Mouse (Mus musculus) liver, embryonic 11.5 days (tissue): ENCODE results near the gene Gypa. TPM values are rescaled to one million over a fixed set of nuclear protein-coding genes. Genes with fewer than 3 reads are reported as not detected.
A peak's percentile ranks its signal among the peaks of the same experiment; 100 is the strongest.

ENCODE experiments used
- ATAC-seq: fragments of 200-750 bp; cut with Nextera tagmentation; replicated peaks from 2 replicates; pipeline ENCODE4 v1.8.0; 2017; ENCODE audit warnings: moderate number of reproducible peaks, mild to moderate bottlenecking, moderate TSS enrichment, moderate library complexity; ENCODE audit not compliant: low FRiP score
- DNase-seq: peaks from one replicate; pipeline ENCODE4 v3.0.0-alpha.2; 2017; ENCODE audit warnings: low spot score
- H3K27ac ChIP-seq: fragments of 300-500 bp; sonication (generic); 2 replicates; pipeline ENCODE4 v1.5.1; 2014; ENCODE audit warnings: mild to moderate bottlenecking, low read depth, low read length, control low read depth
- H3K27me3 ChIP-seq: fragments of 300-500 bp; sonication (generic); replicated peaks from 2 replicates; pipeline ENCODE4 v1.6.1; 2014; ENCODE audit warnings: low read length, mixed read lengths; ENCODE audit not compliant: control insufficient read depth, insufficient read depth
- H3K36me3 ChIP-seq: fragments of 300-500 bp; sonication (generic); 2 replicates; pipeline ENCODE4 v1.6.1; 2014; ENCODE audit warnings: mild to moderate bottlenecking, low read length, moderate library complexity, mixed read lengths; ENCODE audit not compliant: control insufficient read depth, insufficient read depth
- H3K4me1 ChIP-seq: fragments of 300-500 bp; sonication (generic); replicated peaks from 2 replicates; pipeline ENCODE4 v1.6.1; 2014; ENCODE audit warnings: low read length, mixed read lengths; ENCODE audit not compliant: control insufficient read depth, insufficient read depth
- H3K4me2 ChIP-seq: fragments of 300-500 bp; sonication (generic); 2 replicates; pipeline ENCODE4 v1.6.1; 2014; ENCODE audit warnings: mild to moderate bottlenecking, control low read depth, moderate library complexity
- H3K4me3 ChIP-seq: fragments of 300-500 bp; sonication (generic); 2 replicates; pipeline ENCODE4 v1.5.1; 2014; ENCODE audit warnings: low read depth, low read length, control low read depth
- H3K9ac ChIP-seq: fragments of 300-500 bp; sonication (generic); 2 replicates; pipeline ENCODE4 v1.6.1; 2014; ENCODE audit warnings: low read depth, low read length, control low read depth
- H3K9me3 ChIP-seq: fragments of 300-500 bp; sonication (generic); 2 replicates; pipeline ENCODE4 v1.6.1; 2016; ENCODE audit warnings: low read length, inconsistent platforms, mixed read lengths; ENCODE audit not compliant: control insufficient read depth
- WGBS: fragments of 180-500 bp; shearing (Covaris S2); extraction: QIAGEN DNeasy Blood & Tissue Kit; methylation state at CpG from one replicate; pipeline ENCODE4 v1.1.7; 2014; 5-methylcytosine and 5-hydroxymethylcytosine counted together
- polyA plus RNA-seq: library from polyadenylated mRNA; unstranded; fragments of >200 nt; fragmentation: Nextera tagmentation; extraction: Ambion mirVana; gene quantifications from 2 replicates; pipeline ENCODE4 v1.2.1, GENCODE M21; 2014

The Gypa gene
- 197 and 222 TPM in 2 replicates for polyA plus RNA-seq

- 0 out of 2 replicates have a peak, but pooled peaks cover 2% of the 10 kb centered on the region for H3K4me1 ChIP-seq
- DNase-seq (peak; percentile 70), ATAC-seq (peak; percentile 94)
- H3K9me3 ChIP-seq, result no peaks in the 10 kb centered on the region
- peak within 1 kb of the TSS; percentile 74 for H3K4me2 ChIP-seq
- no peaks in the 10 kb centered on the region; the same call in 1 of the 2 replicates for H3K36me3 ChIP-seq
- H3K27ac ChIP-seq, result peak within 1 kb of the TSS; percentile 77
- no peaks in the 10 kb centered on the region for H3K27me3 ChIP-seq
- peak within 1 kb of the TSS; percentile 67 for H3K9ac ChIP-seq
- 20% methylated on average over 14 of the region's 14 CpGs for WGBS
- H3K4me3 ChIP-seq, result peak within 1 kb of the TSS; percentile 45
Measured at GRCm38 (mm10) chr8:80493523-80494345, at the start of gene Gypa. Gypa (plus strand) TSS chr8:80493781.

GRCm38 (mm10) chr8:80444534-80445072, 49.0 kb upstream of the Gypa start:
- 77% methylated on average over 4 of the region's 4 CpGs for WGBS
- H3K9ac ChIP-seq, result no peak overlapping the region

GRCm38 (mm10) chr8:80447217-80447616, 46.4 kb upstream of the Gypa start:
- Histone ChIP-seq H3K4me2 (no peak overlapping the region), H3K4me3 (no peak overlapping the region), H3K4me1 (no peaks in the 10 kb centered on the region), H3K27me3 (no peaks in the 10 kb centered on the region), H3K9ac (no peak overlapping the region), H3K27ac (no peak overlapping the region), H3K36me3 (no peaks in the 10 kb centered on the region), H3K9me3 (no peaks in the 10 kb centered on the region)
- DNase-seq (no peak), ATAC-seq (no peak)
- 59% methylated on average over 4 of the region's 4 CpGs for WGBS

More at GRCm38 (mm10) chr8:80444534-80445072, 49.0 kb upstream of the Gypa start:
- Histone ChIP-seq H3K9me3 (no peaks in the 10 kb centered on the region), H3K4me2 (no peak overlapping the region), H3K36me3 (no peaks in the 10 kb centered on the region), H3K4me1 (no peaks in the 10 kb centered on the region), H3K4me3 (no peak overlapping the region), H3K27me3 (no peaks in the 10 kb centered on the region), H3K27ac (no peak overlapping the region)
- ATAC-seq (no peak), DNase-seq (no peak)

- Histone ChIP-seq H3K4me3 (no peak overlapping the region), H3K9ac (no peak overlapping the region), H3K27me3 (no peaks in the 10 kb centered on the region), H3K36me3 (no peaks in the 10 kb centered on the region), H3K4me1 (no peaks in the 10 kb centered on the region), H3K27ac (no peak overlapping the region), H3K9me3 (no peaks in the 10 kb centered on the region), H3K4me2 (no peak overlapping the region)
- DNase-seq, result no peak
- ATAC-seq, result no peak
- 67% methylated on average over 19 of the region's 19 CpGs for WGBS
Measured at GRCm38 (mm10) chr8:80451938-80452690, 41.5 kb upstream of the Gypa start.

GRCm38 (mm10) chr8:80463450-80463917, 30.1 kb upstream of the Gypa start:
- H3K4me1 ChIP-seq, result 0 out of 2 replicates have a peak, but pooled peaks cover 3% of the 10 kb centered on the region
- H3K9me3 ChIP-seq, result no peaks in the 10 kb centered on the region
- no peak overlapping the region for H3K4me2 ChIP-seq
- H3K4me3 ChIP-seq, result no peak overlapping the region
- H3K36me3 ChIP-seq, result no peaks in the 10 kb centered on the region
- no peak for DNase-seq
- ATAC-seq, result peak; percentile 66; the same call in 1 of the 2 replicates
- WGBS, result 18% methylated on average over 4 of the region's 4 CpGs
- no peaks in the 10 kb centered on the region for H3K27me3 ChIP-seq
- no peak overlapping the region for H3K9ac ChIP-seq
- no peak overlapping the region for H3K27ac ChIP-seq

GRCm38 (mm10) chr8:80474971-80475370, 18.6 kb upstream of the Gypa start:
- Histone ChIP-seq H3K36me3 (no peaks in the 10 kb centered on the region), H3K27ac (no peak overlapping the region), H3K27me3 (no peaks in the 10 kb centered on the region), H3K9ac (no peak overlapping the region), H3K4me1 (no peaks in the 10 kb centered on the region), H3K4me3 (no peak overlapping the region), H3K9me3 (no peaks in the 10 kb centered on the region), H3K4me2 (no peak overlapping the region)
- ATAC-seq, result no peak
- no peak for DNase-seq
- 44% methylated on average over 7 of the region's 7 CpGs for WGBS

- Histone ChIP-seq H3K9me3 (no peaks in the 10 kb centered on the region), H3K4me3 (no peak overlapping the region), H3K36me3 (no peaks in the 10 kb centered on the region), H3K27ac (no peak overlapping the region), H3K4me1 (no peaks in the 10 kb centered on the region), H3K4me2 (no peak overlapping the region), H3K27me3 (no peaks in the 10 kb centered on the region), H3K9ac (no peak overlapping the region)
- DNase-seq (no peak), ATAC-seq (no peak)
- 64% methylated on average over 5 of the region's 5 CpGs for WGBS
Measured at GRCm38 (mm10) chr8:80478156-80478555, 15.4 kb upstream of the Gypa start.

- no peak overlapping the region for H3K27ac ChIP-seq
- no peak overlapping the region for H3K4me2 ChIP-seq
- no peak overlapping the region for H3K4me3 ChIP-seq
- ATAC-seq (no peak), DNase-seq (no peak)
- H3K36me3 ChIP-seq, result no peaks in the 10 kb centered on the region
- H3K9ac ChIP-seq, result no peak overlapping the region
- WGBS, result 47% methylated on average over 1 of the region's 1 CpGs
- H3K4me1 ChIP-seq, result no peaks in the 10 kb centered on the region
- no peaks in the 10 kb centered on the region for H3K27me3 ChIP-seq
- no peaks in the 10 kb centered on the region for H3K9me3 ChIP-seq
Measured at GRCm38 (mm10) chr8:80479129-80479528, 14.5 kb upstream of the Gypa start.
